Mouse (Mus musculus) kidney, postnatal 14 days (tissue): ENCODE data around the gene Fcf1.

ENCODE experiments used
- DNase-seq: peaks from one replicate; pipeline ENCODE4 v3.0.0; 2022; ENCODE audit warnings: mixed read lengths

Gene Fcf1

DNA sequence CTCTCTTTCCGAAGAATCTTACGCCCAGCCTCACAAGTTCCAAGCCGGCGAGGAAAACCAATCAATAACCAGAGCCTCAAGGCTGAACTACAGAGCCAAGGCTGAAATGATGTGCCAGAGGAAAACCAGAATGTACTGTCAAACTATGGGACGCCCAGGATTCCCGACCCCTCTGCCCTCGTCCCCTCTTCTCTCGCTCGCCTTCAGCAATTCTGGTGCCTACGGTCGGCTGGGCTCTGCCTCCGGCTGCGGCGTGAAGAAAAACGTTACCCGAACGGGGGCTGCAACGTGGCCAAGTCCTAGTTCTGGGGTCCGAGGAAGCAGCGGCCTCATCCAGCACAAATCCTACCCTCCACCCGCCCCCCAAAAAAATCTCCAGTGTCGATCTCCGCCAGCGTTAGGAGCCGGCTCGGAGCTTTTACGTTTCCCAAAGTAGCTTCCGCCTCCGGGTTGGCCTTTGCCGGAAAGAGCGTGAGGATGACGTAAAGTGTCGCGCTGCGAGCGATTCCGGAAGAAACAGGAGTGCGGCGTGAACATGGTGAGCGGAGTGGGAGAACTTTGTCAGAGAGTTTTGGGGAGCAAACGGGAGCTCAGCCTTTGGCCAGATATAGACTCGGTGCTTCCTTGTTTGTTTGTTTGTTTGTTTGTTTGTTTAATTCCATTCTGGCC is at the start of gene Fcf1, which contains the start of gene Arel1:
Gene Fcf1 (plus strand): TSS at position 470 of the 669 bp plus-strand sequence.
Gene Arel1 (minus strand): TSS at position 473 of the 669 bp plus-strand sequence.
- peak; percentile 92 for DNase-seq

DNA sequence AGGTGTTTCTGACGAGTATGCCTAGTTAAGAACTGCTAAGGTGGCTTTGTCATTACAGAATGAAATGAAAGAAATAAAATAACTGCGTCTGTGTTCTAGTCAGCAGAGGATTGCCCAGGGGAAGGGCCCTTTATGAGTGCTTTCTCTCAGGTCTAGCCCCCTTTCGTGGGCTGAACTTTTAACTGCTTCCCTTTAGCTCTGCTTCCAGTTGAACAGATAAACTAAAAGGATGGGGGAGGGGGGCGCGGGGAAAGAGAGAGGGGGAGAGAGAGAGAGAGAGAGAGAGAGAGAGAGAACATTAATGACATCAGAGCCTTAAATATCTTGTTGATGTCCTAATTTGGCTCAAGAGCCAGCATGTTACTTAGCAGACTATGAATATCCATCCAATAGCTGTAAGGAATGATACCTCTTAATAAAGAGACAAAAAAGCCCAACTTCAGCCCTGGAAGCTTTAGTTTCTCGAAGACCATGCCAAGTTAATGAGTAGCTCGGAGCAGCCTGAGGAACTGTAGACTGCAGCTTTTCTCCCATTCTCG is 48.7 kb upstream of the Fcf1 start:
- no peak for DNase-seq

DNA sequence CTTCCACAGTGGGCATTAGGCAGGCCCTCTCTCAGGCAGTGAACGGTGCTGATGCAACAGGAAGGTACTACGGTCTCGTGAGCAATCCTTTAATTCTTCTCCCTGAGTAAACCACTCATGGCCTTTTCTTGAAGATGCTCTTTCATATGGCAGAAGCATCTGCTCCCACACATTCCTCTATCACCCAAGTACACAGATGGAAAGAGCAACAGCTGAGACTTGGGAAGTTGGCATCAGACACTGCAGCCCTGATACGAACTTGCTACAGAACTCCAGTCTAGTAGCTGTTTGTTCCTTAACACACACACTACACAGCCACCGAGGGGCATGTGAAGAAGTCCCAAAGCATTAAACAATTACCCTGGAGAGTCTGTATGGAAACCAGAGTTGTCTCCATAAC is 46.4 kb upstream of the Fcf1 start:
- DNase-seq, result no peak

DNA sequence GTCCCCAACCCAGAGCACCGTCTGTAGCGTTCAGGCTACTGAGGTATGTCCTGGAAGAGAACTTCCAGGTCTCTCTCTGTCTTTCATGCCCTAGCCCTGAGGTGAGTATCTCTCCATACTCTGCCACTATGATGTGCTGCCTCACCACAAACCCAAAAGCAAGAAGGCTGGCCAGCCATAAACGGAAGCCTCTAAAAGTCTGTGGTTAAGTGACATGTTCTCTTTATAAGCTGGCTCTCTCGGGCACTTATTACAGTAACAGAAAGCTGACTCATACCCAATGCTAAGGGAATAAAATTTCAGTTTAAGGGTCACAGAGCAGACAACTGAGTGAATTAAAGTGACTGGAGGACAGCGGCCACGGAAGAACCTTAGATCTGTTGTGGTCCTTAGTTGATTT is 44.2 kb upstream of the Fcf1 start:
- no peak for DNase-seq

DNA sequence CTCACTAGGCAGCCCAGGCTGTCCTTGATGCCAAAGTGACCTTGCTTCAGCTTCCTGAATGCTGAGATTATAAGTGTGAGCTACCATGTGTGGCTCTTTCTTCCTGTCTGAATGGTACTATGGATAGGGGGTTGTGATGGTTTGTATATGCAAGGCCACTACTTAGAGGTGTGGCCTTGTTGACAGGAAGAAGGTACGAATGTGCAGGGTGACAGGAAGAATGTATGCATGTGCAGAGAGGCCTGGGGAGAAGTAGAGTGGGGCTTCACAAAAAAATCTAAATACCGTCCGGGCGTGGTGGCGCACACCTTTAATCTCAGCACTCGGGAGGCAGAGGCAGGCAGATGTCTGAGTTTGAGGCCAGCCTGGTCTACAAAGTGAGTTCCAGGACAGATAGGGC is 38.5 kb upstream of the Fcf1 start:
- no peak for DNase-seq

- no peak for DNase-seq
These were observed 35.4 kb upstream of the Fcf1 start for GRCm38 (mm10) chr12:84935343-84935742.

GRCm38 (mm10) chr12:84939117-84939516 is 31.6 kb upstream of the Fcf1 start:
- DNase-seq, result no peak

DNA sequence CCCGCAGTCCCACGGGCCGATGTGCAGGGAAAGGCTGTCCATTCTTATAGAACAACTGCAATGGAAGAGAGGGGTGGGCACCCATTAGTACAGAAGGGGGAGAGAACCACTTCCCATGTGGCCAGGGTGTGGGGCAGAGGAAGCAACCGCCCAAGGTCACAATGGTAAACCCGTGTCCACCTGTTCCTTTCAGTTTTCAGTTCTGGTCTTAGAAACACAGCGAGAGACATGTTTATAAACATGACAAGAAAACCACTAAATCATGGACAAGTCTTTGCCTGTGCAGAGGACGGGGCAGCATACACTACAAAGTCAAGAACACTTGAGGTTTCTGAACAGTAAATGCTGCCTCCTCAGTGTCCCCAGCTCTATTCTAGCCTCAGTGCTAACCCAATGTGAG is 30.4 kb upstream of the Fcf1 start:
- no peak for DNase-seq

DNA sequence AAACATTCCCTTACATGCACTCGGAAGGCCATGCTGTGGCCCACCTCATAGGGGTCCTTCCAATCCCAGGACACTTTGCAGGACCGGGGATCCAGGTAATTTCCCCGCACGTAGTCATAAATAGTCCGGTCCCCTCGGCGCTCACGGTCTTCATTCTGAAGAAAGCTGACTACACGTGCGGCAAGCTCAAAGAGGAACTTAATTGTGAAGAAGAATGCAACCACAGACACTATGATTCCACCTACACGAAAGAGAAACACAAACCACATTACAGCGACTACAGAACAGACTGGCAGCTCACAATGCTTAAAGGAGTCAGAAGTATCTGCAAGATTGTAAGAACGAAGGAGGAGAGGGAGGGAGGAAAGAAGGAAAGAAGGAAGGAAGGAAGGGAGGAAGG is 29.0 kb upstream of the Fcf1 start:
- DNase-seq, result no peak

GRCm38 (mm10) chr12:84943006-84943952 is 27.4 kb upstream of the Fcf1 start:
- DNase-seq, result no peak

- DNase-seq, result no peak
These were observed 26.4 kb upstream of the Fcf1 start for GRCm38 (mm10) chr12:84944150-84944812.

DNA sequence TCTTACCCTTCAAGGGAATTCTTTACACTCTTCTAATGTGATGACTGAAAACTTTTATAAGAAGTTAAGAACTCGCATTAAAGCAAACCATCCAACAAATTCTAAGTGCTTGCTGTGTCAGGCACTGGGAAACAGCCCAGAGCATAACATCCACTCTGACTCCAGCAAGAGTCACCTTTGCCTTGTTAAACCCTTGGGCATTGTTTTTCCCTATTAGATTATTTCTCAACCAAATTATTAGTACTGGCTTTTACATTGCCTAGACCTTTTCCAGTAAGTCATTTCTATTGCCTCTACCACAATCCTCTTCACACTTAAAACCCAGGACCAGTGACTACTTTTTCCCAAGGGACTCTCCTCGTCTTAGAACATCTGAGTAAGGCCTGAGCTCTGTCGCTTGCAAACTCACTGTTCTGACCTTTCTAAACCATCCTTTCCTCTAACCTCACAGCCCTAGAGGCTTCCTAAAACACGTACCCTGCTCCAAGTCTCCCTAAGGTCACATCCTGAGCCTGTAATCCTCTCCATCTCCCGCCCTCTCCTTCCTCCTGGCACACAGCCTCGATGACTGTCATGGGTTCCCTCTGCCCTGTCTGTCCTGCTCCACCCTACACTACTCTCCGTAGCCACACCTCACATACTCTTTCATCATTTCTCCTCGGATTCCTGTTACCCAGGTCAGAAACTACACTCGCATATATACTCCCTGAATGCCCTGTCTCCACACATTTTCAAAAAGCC is 25.7 kb upstream of the Fcf1 start:
- no peak for DNase-seq

DNA sequence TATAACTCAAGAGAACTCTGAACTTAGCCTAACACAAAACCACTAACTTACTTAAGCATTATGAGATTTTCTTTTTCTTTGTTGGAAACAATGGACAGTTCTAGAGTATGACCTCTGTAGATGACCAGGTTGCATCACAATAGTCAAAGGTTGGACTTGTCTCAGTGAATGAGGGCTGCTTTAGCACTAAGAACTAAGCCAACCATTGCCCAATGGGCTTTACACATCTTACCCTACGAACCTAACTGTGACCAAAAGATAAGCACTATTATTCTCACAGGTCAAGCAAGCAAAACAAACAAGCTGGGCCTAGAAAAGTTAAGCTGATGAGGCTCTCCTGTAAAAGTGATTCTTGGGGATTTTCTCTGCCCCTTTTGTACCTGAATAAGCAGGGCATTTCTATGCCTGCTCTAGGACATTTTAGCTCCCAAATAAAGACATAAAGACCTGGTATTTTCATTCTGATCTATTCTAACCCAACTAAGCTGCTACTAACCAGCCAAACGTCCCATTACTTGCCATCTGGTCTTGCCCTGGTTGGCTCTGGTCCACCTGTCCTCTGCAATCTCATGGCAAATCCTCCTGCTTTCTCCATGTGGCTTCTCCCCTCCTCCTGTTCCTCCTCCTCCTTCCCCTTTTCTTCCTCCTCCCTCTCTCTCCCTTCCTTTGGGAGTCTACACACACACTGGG is 22.7 kb upstream of the Fcf1 start:
- DNase-seq, result no peak

- DNase-seq, result no peak
These were observed 22.0 kb upstream of the Fcf1 start for GRCm38 (mm10) chr12:84948584-84949285.

GRCm38 (mm10) chr12:84950763-84951162 is 19.9 kb upstream of the Fcf1 start:
- no peak for DNase-seq

GRCm38 (mm10) chr12:84951531-84951930 is 19.2 kb upstream of the Fcf1 start:
- DNase-seq, result no peak

GRCm38 (mm10) chr12:84952351-84952750 is 18.3 kb upstream of the Fcf1 start:
- DNase-seq, result no peak

GRCm38 (mm10) chr12:84956317-84956716 is 14.4 kb upstream of the Fcf1 start:
- no peak for DNase-seq

GRCm38 (mm10) chr12:84958794-84959356 is 11.8 kb upstream of the Fcf1 start:
- DNase-seq, result no peak

- DNase-seq, result no peak
These were observed 8.1 kb upstream of the Fcf1 start for GRCm38 (mm10) chr12:84962606-84963005.
